Mouse (Mus musculus) E14TG2a.4 (cell line): ENCODE measurements around the gene Tgm2.

Experiments
- CTCF ChIP-seq: conservative IDR thresholded peaks from 2 replicates; pipeline ENCODE4 v1.5.1; 2014; ENCODE audit warnings: low read length
- NANOG ChIP-seq: IDR thresholded peaks from 2 replicates; pipeline ENCODE4 v1.6.1; 2014; ENCODE audit warnings: borderline replicate concordance, low read length, mixed read lengths
- POU5F1 ChIP-seq: IDR thresholded peaks from 2 replicates; pipeline ENCODE4 v1.6.1; 2014; ENCODE audit warnings: low read length, borderline replicate concordance

GRCm38 (mm10) chr2:158183266-158183665 lies 37.0 kb upstream of the Tgm2 start:
- TF ChIP-seq CTCF (no peak), POU5F1 (no peak), NANOG (no peak)
